Mouse (Mus musculus) small intestine, adult 2 months (tissue): ENCODE measurements at regions not wholly inside any gene's neighbourhood (a gene's known extent, or its start where the extent isn't known, plus 50 kb on each side); places are given as distances from the start of the nearest gene placed in this dataset.

Experiments
- H3K27ac ChIP-seq: fragments of 200-500 bp; 2 replicates; pipeline ENCODE4 v1.5.1; 2012; ENCODE audit warnings: low read depth, low read length, control low read depth, inconsistent platforms; ENCODE audit not compliant: insufficient read depth
- H3K27me3 ChIP-seq: fragments of 200-500 bp; 2 replicates; pipeline ENCODE4 v1.6.1; 2012; ENCODE audit warnings: mild to moderate bottlenecking, moderate library complexity, low read length, inconsistent platforms; ENCODE audit not compliant: control insufficient read depth, insufficient read depth
- H3K36me3 ChIP-seq: fragments of 200-500 bp; 2 replicates; pipeline ENCODE4 v1.6.1; 2012; ENCODE audit warnings: mild to moderate bottlenecking, low read length, control low read depth, inconsistent platforms; ENCODE audit not compliant: control insufficient read depth, insufficient read depth
- H3K4me1 ChIP-seq: fragments of 200-500 bp; 2 replicates; pipeline ENCODE4 v1.6.1; 2012; ENCODE audit warnings: low read length, inconsistent platforms, mixed read lengths; ENCODE audit not compliant: control insufficient read depth, insufficient read depth, insufficient read length
- H3K4me3 ChIP-seq: fragments of 200-500 bp; 2 replicates; pipeline ENCODE4 v1.5.1; 2012; ENCODE audit warnings: low read depth, mild to moderate bottlenecking, control low read depth, inconsistent platforms, low read length, moderate library complexity
- CTCF ChIP-seq: fragments of 200-500 bp; IDR thresholded peaks from 2 replicates; pipeline ENCODE4 v1.5.1; 2012; ENCODE audit warnings: low read depth, mild to moderate bottlenecking, control low read depth, inconsistent platforms, low read length, moderate library complexity, mixed read lengths; ENCODE audit not compliant: insufficient replicate concordance, insufficient read length; ENCODE audit errors: extremely low read depth
- POLR2A ChIP-seq: fragments of 200-500 bp; IDR thresholded peaks from 2 replicates; pipeline ENCODE4 v1.6.1; 2012; ENCODE audit warnings: low read depth, mild to moderate bottlenecking, control low read depth, inconsistent platforms, low read length, moderate library complexity
- WGBS: fragments of 180-500 bp; shearing (Covaris S2); methylation state at CpG from one replicate; pipeline ENCODE4 v1.1.7; 2018; 5-methylcytosine and 5-hydroxymethylcytosine counted together

DNA sequence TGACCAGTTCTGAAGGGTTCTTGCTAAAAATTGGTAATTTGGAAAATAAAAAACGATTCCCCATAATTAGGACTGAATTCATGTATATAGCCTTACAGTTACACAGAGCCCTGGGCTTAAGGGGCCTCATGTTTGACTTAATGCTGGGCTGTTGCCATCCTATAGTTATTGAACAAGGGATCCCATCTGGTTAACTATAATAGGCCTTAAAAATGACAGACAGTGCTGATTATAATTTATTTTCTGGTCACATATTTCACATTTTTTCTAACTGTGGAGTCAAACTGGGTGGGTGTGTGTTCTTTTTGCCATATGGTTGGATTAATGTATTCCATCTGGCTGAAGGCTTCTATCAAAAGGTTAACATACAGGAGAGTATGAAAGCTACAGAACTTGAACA is 238.5 kb upstream of the Rgmb start:
- H3K36me3 ChIP-seq, result no peaks in the 10 kb centered on the region
- H3K4me1 ChIP-seq, result no peaks in the 10 kb centered on the region
- no peak overlapping the region for H3K27ac ChIP-seq
- WGBS, result 47% methylated on average over 1 of the region's 1 CpGs
- H3K27me3 ChIP-seq, result no peaks in the 10 kb centered on the region
- no peak overlapping the region for H3K4me3 ChIP-seq
- TF ChIP-seq POLR2A, result no peak
- TF ChIP-seq CTCF, result no peak

DNA sequence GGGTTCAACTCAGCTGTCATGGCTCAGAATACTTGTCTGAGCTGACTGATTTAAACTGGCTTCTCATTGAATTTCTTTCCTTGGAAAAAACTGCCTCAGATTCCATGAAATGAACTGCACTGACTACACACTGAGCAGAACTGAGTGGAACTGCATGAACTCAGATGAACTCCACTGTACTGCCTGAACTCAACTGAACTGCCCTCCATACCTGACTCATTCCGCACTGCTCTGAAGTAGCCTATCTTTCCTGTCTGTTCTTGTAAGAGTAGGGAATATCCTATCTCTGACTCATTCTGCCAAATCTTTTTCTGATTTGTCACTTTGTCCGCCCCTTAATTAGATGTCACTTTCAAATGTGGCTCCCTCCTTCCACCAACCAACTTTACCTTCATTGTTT is 237.0 kb upstream of the Rgmb start:
- WGBS, result 83% methylated on average over 2 of the region's 2 CpGs
- no peak for TF ChIP-seq CTCF
- TF ChIP-seq POLR2A, result no peak
- H3K4me1 ChIP-seq, result no peaks in the 10 kb centered on the region
- no peaks in the 10 kb centered on the region for H3K36me3 ChIP-seq
- H3K4me3 ChIP-seq, result no peak overlapping the region
- no peak overlapping the region for H3K27ac ChIP-seq
- H3K27me3 ChIP-seq, result no peaks in the 10 kb centered on the region

DNA sequence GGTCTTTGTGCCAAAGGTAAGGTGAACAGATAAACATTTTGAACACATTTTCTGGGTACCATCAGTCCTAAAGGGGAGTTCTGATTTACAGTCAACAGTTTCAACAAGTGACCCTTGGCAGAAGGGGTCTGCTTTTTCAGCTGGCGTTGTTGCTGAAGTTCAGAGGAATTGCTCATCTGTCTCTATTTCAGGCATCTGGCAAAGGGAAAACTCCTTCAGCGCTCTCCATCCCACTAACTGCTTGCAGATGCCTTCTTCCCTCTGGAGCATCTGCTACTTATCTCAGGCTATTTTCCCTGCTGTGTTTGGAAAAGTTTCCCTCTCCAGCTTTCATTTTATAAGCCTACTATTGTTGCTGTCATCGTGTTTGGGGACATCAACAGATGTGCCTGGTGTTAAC is 223.6 kb upstream of the Rgmb start:
- 68% methylated on average over 3 of the region's 3 CpGs for WGBS

DNA sequence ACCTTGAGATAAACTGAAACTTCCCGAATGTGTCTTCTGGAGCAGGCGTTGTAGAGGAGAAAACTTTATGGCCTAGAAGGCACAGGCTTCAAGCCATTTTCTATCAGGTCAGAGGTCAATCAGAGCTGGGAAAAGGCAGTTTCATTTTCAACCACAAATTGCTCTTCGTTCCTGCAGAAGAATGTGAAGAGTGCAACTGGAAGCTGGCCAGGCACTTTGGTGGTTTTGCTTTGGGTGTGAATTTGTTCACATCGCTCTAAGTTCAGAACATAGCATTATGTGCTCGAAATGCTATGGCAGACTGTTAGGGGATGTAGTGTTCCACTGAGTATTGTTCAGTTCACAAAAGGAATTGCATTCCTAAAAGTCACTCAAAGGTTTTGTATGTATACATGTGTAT is 220.9 kb upstream of the Rgmb start:
- Histone ChIP-seq H3K36me3 (no peaks in the 10 kb centered on the region), H3K27me3 (no peaks in the 10 kb centered on the region), H3K4me1 (no peaks in the 10 kb centered on the region), H3K27ac (peak overlapping the region; percentile 22; the same call in 1 of the 2 replicates), H3K4me3 (no peak overlapping the region)
- TF ChIP-seq CTCF, result no peak
- TF ChIP-seq POLR2A, result no peak
- WGBS, result 13% methylated on average over 5 of the region's 5 CpGs

More for the DNA sequence above, 223.6 kb upstream of the Rgmb start:
- Histone ChIP-seq H3K27ac (no peak overlapping the region), H3K27me3 (no peaks in the 10 kb centered on the region), H3K4me1 (no peaks in the 10 kb centered on the region), H3K36me3 (no peaks in the 10 kb centered on the region), H3K4me3 (no peak overlapping the region)
- no peak for TF ChIP-seq CTCF
- TF ChIP-seq POLR2A, result no peak

DNA sequence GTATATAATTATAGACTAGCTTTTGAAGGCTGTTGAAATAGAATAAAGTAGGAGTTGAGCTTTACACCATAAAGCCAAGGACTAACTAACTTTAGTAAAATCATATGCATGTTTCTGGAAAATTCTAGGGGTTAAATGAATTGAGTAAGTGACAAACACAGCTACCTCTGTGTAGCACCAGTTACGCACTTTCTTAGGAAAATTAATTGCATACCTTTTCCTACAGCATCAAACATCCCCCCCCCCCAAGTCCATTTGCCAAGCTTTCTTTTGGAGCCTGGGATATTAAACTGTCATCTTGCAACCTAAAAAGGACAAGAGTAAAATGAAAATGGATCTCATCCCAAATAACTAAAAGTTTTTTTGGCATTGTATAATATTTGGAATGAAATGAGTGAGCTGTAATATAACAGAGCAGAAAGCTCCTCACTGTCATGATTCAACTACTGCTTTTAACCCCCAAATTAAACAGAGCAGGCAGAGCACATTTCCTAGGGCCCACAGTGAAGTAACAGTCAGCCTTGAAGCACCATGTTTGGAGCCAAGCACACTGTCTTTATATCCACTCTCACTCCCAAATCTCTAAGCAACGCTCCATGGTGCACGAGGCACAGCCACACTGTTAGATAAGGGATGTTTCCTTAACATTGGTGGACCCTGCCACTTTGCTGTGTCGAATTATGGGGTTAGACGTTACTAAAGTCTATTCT is 210.9 kb upstream of the Rgmb start:
- Histone ChIP-seq H3K36me3 (no peaks in the 10 kb centered on the region), H3K27ac (no peak overlapping the region; the same call in 1 of the 2 replicates), H3K4me3 (no peak overlapping the region), H3K27me3 (no peaks in the 10 kb centered on the region), H3K4me1 (0 out of 2 replicates have a peak, but pooled peaks cover 2% of the 10 kb centered on the region)
- 50% methylated on average over 5 of the region's 5 CpGs for WGBS
- TF ChIP-seq CTCF, result no peak
- TF ChIP-seq POLR2A, result no peak

DNA sequence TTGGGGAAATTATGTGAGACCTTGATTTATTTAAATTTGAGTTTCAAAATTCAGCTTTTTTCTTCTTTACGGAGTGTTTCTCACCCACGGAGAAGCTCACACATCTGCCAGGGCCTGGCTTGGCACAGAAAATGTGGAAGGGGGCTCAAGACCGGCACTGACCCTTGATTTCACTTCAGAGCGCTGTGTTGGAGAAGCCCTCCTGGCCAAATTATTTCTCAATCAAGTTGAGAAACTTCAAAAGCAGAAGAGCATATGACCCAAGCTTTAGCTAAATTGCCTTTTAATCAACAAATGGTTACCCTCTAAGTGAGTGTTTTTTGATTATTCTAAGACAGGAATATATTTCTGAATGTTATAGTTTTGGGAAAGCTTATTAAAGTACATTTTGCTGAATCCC is 197.2 kb upstream of the Rgmb start:
- Histone ChIP-seq H3K27ac (no peak overlapping the region), H3K4me3 (no peak overlapping the region), H3K27me3 (no peaks in the 10 kb centered on the region), H3K36me3 (no peaks in the 10 kb centered on the region), H3K4me1 (no peaks in the 10 kb centered on the region)
- 90% methylated on average over 4 of the region's 4 CpGs for WGBS
- TF ChIP-seq CTCF, result no peak
- TF ChIP-seq POLR2A, result no peak

DNA sequence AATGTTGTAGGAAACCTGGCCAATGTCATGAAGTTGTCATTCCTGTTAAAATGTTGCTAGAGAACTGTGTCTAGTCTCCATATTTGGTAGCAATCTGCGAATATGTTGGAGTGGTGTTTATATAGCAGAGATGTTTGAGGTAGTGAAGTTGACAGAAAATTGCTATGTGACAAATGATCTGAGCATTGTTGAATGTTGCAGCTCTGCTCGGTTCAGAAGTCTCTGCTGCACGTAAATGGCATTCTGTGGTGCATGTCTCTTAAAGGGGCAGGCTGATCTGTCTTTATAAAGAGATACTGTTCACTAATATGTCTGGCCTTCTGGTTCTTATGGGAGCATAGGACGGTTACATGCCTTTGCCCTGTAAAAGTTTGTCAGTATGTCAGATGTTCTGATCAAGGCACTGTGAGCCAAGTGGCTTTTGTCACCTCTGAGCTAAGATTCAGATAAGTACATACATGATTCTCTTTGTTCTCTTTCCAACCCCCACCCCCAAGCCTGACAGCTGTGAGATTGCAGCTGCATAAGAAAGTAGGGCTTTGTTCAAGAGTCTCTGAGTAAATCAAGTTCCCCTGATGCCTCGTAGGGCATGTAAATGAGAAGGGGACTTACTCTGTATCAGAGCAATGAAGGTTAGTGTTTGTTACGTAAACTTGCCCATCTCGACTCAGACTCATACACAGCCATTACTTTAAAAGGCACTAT is 174.2 kb upstream of the Rgmb start:
- Histone ChIP-seq H3K27me3 (no peaks in the 10 kb centered on the region), H3K27ac (peak overlapping the region; percentile 35)
- 15% methylated on average over 7 of the region's 7 CpGs for WGBS

More for the DNA sequence above, 174.2 kb upstream of the Rgmb start:
- no peak for TF ChIP-seq POLR2A
- no peak for TF ChIP-seq CTCF
- no peaks in the 10 kb centered on the region for H3K36me3 ChIP-seq
- peaks cover 11% of the 10 kb centered on the region; the same call in 1 of the 2 replicates for H3K4me1 ChIP-seq
- H3K4me3 ChIP-seq, result no peak overlapping the region
